15 mouse cellular contexts compared by ENCODE assay signal in genomic region chr9:105876124-105876523, GRCm38 (mm10). TPM values are rescaled to one million over a fixed set of nuclear protein-coding genes. Genes with fewer than 3 reads are reported as not detected.
"Had no signal": no experiment of that assay in that cellular context is flagged by ENCODE, and none has a peak within 500 bp of the region (broad histone marks: within the 10 kb centered on the region; RNA-seq: fewer than 3 reads in every experiment).

No protein-coding gene starts in this region.

- H3K9me3 ChIP-seq: limb, embryonic 15.5 days; liver, embryonic 12.5 days; midbrain, embryonic 15.5 days had no signal

- H3K36me3 ChIP-seq: limb, embryonic 15.5 days; liver, embryonic 12.5 days; midbrain, embryonic 15.5 days had no signal

- H3K27ac ChIP-seq: limb, embryonic 15.5 days; liver, embryonic 12.5 days; midbrain, embryonic 15.5 days; stomach, postnatal 0 days had no signal

- ATAC-seq: liver, embryonic 12.5 days; midbrain, embryonic 15.5 days had no signal

- H3K4me1 ChIP-seq: limb, embryonic 15.5 days; liver, embryonic 12.5 days; midbrain, embryonic 15.5 days had no signal

- H3K27me3 ChIP-seq: limb, embryonic 15.5 days; liver, embryonic 12.5 days; midbrain, embryonic 15.5 days had no signal

- H3K4me3 ChIP-seq: limb, embryonic 15.5 days; liver, embryonic 12.5 days; midbrain, embryonic 15.5 days had no signal

- H3K9ac ChIP-seq: limb, embryonic 15.5 days; liver, embryonic 12.5 days; lung, embryonic 14.5 days; midbrain, embryonic 15.5 days had no signal

- H3K4me2 ChIP-seq: limb, embryonic 15.5 days; liver, embryonic 12.5 days; lung, embryonic 14.5 days; midbrain, embryonic 15.5 days had no signal

- DNase-seq: kidney, adult 8-10 months; kidney, postnatal 25 days; layer of hippocampus, adult 9-11 months; layer of hippocampus, postnatal 36 days; lung, embryonic 14.5 days; lung, postnatal 10 days; lung, postnatal 4 days; thymus, adult 2 months; thymus, postnatal 36 days had no signal

RNA-seq across cellular contexts. Expression of gene Col6a6, which starts 48.2 kb away (rescaled TPM):
- total RNA-seq: megakaryocyte, adult 5-6 weeks; monocyte, adult 5-6 weeks had no signal
